Mouse (Mus musculus) limb, embryonic 15.5 days (tissue): ENCODE measurements around the gene Inhbc. TPM values are rescaled to one million over a fixed set of nuclear protein-coding genes. Genes with fewer than 3 reads are reported as not detected.

Experiments used
- ATAC-seq: fragments of 200-750 bp; cut with Nextera tagmentation; 2 replicates; pipeline ENCODE4 v1.8.0; 2017; ENCODE audit warnings: low read depth, moderate TSS enrichment; ENCODE audit not compliant: insufficient number of reproducible peaks, low FRiP score, low TSS enrichment
- H3K27ac ChIP-seq: fragments of 300-500 bp; sonication (generic); 2 replicates; pipeline ENCODE4 v1.5.1; 2015; ENCODE audit warnings: moderate library complexity, mild to moderate bottlenecking, inconsistent platforms
- H3K27me3 ChIP-seq: fragments of 300-500 bp; sonication (generic); 2 replicates; pipeline ENCODE4 v1.6.1; 2015; ENCODE audit warnings: inconsistent platforms
- H3K36me3 ChIP-seq: fragments of 300-500 bp; sonication (generic); 2 replicates; pipeline ENCODE4 v1.6.1; 2015; ENCODE audit warnings: inconsistent platforms
- H3K4me1 ChIP-seq: fragments of 300-500 bp; sonication (generic); 2 replicates; pipeline ENCODE4 v1.6.1; 2015; ENCODE audit warnings: inconsistent platforms
- H3K4me2 ChIP-seq: fragments of 300-500 bp; sonication (generic); 2 replicates; pipeline ENCODE4 v1.6.1; 2015; ENCODE audit warnings: mild to moderate bottlenecking, inconsistent platforms
- H3K4me3 ChIP-seq: fragments of 300-500 bp; sonication (generic); 2 replicates; pipeline ENCODE4 v1.5.1; 2015; ENCODE audit warnings: mild to moderate bottlenecking, inconsistent platforms
- H3K9ac ChIP-seq: fragments of 300-500 bp; sonication (generic); 2 replicates; pipeline ENCODE4 v1.6.1; 2015; ENCODE audit warnings: inconsistent platforms
- H3K9me3 ChIP-seq: fragments of 300-500 bp; sonication (generic); 2 replicates; pipeline ENCODE4 v1.6.1; 2016; ENCODE audit warnings: inconsistent platforms
- WGBS: fragments of 180-500 bp; shearing (Covaris S2); methylation state at CpG from one replicate; pipeline ENCODE4 v1.1.7; 2015; 5-methylcytosine and 5-hydroxymethylcytosine counted together
- polyA plus RNA-seq: library from polyadenylated mRNA; unstranded; fragments of >200 nt; fragmentation: Nextera tagmentation; extraction: Ambion mirVana; gene quantifications from 2 replicates; pipeline ENCODE4 v1.2.1, GENCODE M21; 2015

Inhbc gene
- polyA plus RNA-seq, 1 experiment from 2014 or later: not detected

GRCm38 (mm10) chr10:127350594-127351284 lies 19.5 kb downstream of the Inhbc start:
- Histone ChIP-seq H3K4me1 (peaks cover 7% of the 10 kb centered on the region), H3K4me3 (peak overlapping the region; percentile 25), H3K9me3 (no peaks in the 10 kb centered on the region), H3K27me3 (no peaks in the 10 kb centered on the region), H3K9ac (no peak overlapping the region), H3K27ac (no peak overlapping the region), H3K36me3 (no peaks in the 10 kb centered on the region), H3K4me2 (peak overlapping the region; percentile 48)
- WGBS: 13% methylated on average over 24 of the region's 24 CpGs
- ATAC-seq: peak; percentile 55

GRCm38 (mm10) chr10:127349810-127350209 lies 20.4 kb downstream of the Inhbc start:
- Histone ChIP-seq H3K9me3 (no peaks in the 10 kb centered on the region), H3K27me3 (no peaks in the 10 kb centered on the region), H3K27ac (no peak overlapping the region), H3K4me1 (peaks cover 7% of the 10 kb centered on the region), H3K9ac (no peak overlapping the region), H3K36me3 (no peaks in the 10 kb centered on the region), H3K4me3 (no peak overlapping the region), H3K4me2 (no peak overlapping the region)
- no peak for ATAC-seq
- WGBS: 77% methylated on average over 8 of the region's 8 CpGs

GRCm38 (mm10) chr10:127348957-127349356 lies 21.3 kb downstream of the Inhbc start:
- WGBS: 60% methylated on average over 4 of the region's 4 CpGs
- H3K4me2 ChIP-seq: no peak overlapping the region
- H3K9ac ChIP-seq: no peak overlapping the region

GRCm38 (mm10) chr10:127346173-127346572 lies 24.1 kb downstream of the Inhbc start:
- Histone ChIP-seq H3K27me3 (no peaks in the 10 kb centered on the region), H3K4me1 (peaks cover 15% of the 10 kb centered on the region), H3K36me3 (no peaks in the 10 kb centered on the region), H3K4me3 (no peak overlapping the region), H3K4me2 (no peak overlapping the region), H3K9ac (no peak overlapping the region), H3K9me3 (no peaks in the 10 kb centered on the region), H3K27ac (no peak overlapping the region)
- ATAC-seq: no peak
- 73% methylated on average over 3 of the region's 3 CpGs for WGBS

More at GRCm38 (mm10) chr10:127348957-127349356, 21.3 kb downstream of the Inhbc start:
- ATAC-seq: no peak
- Histone ChIP-seq H3K4me1 (peaks cover 7% of the 10 kb centered on the region), H3K36me3 (no peaks in the 10 kb centered on the region), H3K27ac (no peak overlapping the region), H3K4me3 (no peak overlapping the region), H3K27me3 (no peaks in the 10 kb centered on the region), H3K9me3 (no peaks in the 10 kb centered on the region)

GRCm38 (mm10) chr10:127343029-127343428 lies 27.2 kb downstream of the Inhbc start:
- Histone ChIP-seq H3K9me3 (no peaks in the 10 kb centered on the region), H3K27ac (no peak overlapping the region), H3K27me3 (peaks cover 6% of the 10 kb centered on the region; the same call in 1 of the 2 replicates), H3K36me3 (no peaks in the 10 kb centered on the region; the same call in 1 of the 2 replicates), H3K4me3 (no peak overlapping the region), H3K4me1 (peaks cover 33% of the 10 kb centered on the region), H3K4me2 (no peak overlapping the region), H3K9ac (no peak overlapping the region)
- WGBS: 68% methylated on average over 3 of the region's 3 CpGs
- ATAC-seq: no peak

- peaks cover 6% of the 10 kb centered on the region; the same call in 1 of the 2 replicates for H3K27me3 ChIP-seq
- peak within 1 kb of the TSS; percentile 44 for H3K9ac ChIP-seq
- peak within 1 kb of the TSS; percentile 95 for H3K27ac ChIP-seq
- H3K4me1 ChIP-seq: peaks cover 36% of the 10 kb centered on the region
- H3K9me3 ChIP-seq: no peaks in the 10 kb centered on the region
- H3K4me3 ChIP-seq: peak within 1 kb of the TSS; percentile 54
- peaks cover 8% of the 10 kb centered on the region for H3K36me3 ChIP-seq
- under 1% methylated on average over 29 of the region's 29 CpGs for WGBS
- H3K4me2 ChIP-seq: peak within 1 kb of the TSS; percentile 90
- ATAC-seq: no peak
Observed at GRCm38 (mm10) chr10:127341891-127342639, 28.2 kb downstream of the Inhbc start, which contains the start of gene Gli1. Gene Gli1, minus strand, starts transcription at chr10:127341974.

- ATAC-seq: no peak
- Histone ChIP-seq H3K4me2 (peak overlapping the region; percentile 90), H3K27ac (peak overlapping the region; percentile 95), H3K4me1 (peaks cover 39% of the 10 kb centered on the region), H3K4me3 (peak overlapping the region; percentile 54), H3K36me3 (peaks cover 16% of the 10 kb centered on the region), H3K9ac (peak overlapping the region; percentile 44), H3K27me3 (peaks cover 6% of the 10 kb centered on the region; the same call in 1 of the 2 replicates), H3K9me3 (no peaks in the 10 kb centered on the region)
- 0% methylated on average over 5 of the region's 11 CpGs for WGBS
Observed at GRCm38 (mm10) chr10:127341360-127341690, 28.9 kb downstream of the Inhbc start.

- peak overlapping the region; percentile 54 for H3K4me3 ChIP-seq
- H3K4me2 ChIP-seq: peak overlapping the region; percentile 90
- no peaks in the 10 kb centered on the region for H3K9me3 ChIP-seq
- peaks cover 6% of the 10 kb centered on the region; the same call in 1 of the 2 replicates for H3K27me3 ChIP-seq
- peaks cover 41% of the 10 kb centered on the region for H3K4me1 ChIP-seq
- 0% methylated on average over 27 of the region's 27 CpGs for WGBS
- peak overlapping the region; percentile 95 for H3K27ac ChIP-seq
- H3K36me3 ChIP-seq: peaks cover 21% of the 10 kb centered on the region
- peak overlapping the region; percentile 44 for H3K9ac ChIP-seq
- no peak for ATAC-seq
Observed at GRCm38 (mm10) chr10:127340577-127341359, 29.5 kb downstream of the Inhbc start.

GRCm38 (mm10) chr10:127339683-127340576 lies 30.3 kb downstream of the Inhbc start:
- peak; percentile 48 for ATAC-seq
- Histone ChIP-seq H3K9ac (peak overlapping the region; percentile 44; the same call in 1 of the 2 replicates), H3K27me3 (peaks cover 6% of the 10 kb centered on the region; the same call in 1 of the 2 replicates), H3K4me2 (peak overlapping the region; percentile 90), H3K36me3 (peaks cover 30% of the 10 kb centered on the region), H3K27ac (peak overlapping the region; percentile 95), H3K9me3 (no peaks in the 10 kb centered on the region), H3K4me1 (peaks cover 41% of the 10 kb centered on the region), H3K4me3 (peak overlapping the region; percentile 54)
- under 1% methylated on average over 38 of the region's 42 CpGs for WGBS

GRCm38 (mm10) chr10:127338930-127339682 lies 31.1 kb downstream of the Inhbc start:
- Histone ChIP-seq H3K4me1 (peaks cover 41% of the 10 kb centered on the region), H3K9me3 (no peaks in the 10 kb centered on the region), H3K4me2 (peak overlapping the region; percentile 90), H3K27ac (peak overlapping the region; percentile 95), H3K4me3 (peak overlapping the region; percentile 54), H3K27me3 (peaks cover 6% of the 10 kb centered on the region; the same call in 1 of the 2 replicates), H3K9ac (peak overlapping the region; percentile 35; the same call in 1 of the 2 replicates), H3K36me3 (peaks cover 37% of the 10 kb centered on the region)
- peak; percentile 70 for ATAC-seq
- WGBS: under 1% methylated on average over 31 of the region's 31 CpGs
